Mouse (Mus musculus): ENCODE results near the gene Myzap.

DNA sequence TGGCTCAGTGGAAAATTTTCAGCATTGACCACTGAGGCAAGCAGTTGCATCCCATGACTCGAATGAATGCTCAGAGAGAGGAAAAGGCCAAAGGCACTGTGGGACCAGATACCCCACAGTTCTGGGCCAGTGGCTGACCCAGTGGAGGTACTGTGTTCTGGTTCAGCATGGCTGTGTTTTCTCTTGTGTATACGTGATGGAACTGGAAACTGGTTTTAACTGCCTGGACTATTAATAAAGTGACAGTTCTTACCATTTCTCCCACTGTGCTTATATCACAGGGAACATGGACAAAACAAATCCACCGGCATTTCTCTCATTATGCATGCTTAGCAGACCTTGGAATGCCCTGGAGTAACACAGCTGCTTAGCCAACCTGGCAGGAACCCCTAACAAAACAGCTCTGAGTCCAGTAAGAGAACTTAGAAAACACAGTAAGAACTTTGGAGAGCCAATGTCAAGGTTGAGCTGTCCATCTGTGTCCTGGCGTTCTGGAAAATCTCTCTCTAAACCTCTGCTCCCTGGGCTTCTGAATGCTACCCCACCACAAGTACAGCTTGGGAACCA lies 48.3 kb upstream of the Myzap start:
- no peak for TF ChIP-seq POLR2A (IDR thresholded peaks at IDR 0.05; ENCODE audit: borderline replicate concordance, control insufficient read depth, low read depth, low read length)
- TF ChIP-seq CTCF (IDR thresholded peaks at IDR 0.05; ENCODE audit: control insufficient read depth, insufficient read depth, low read length) = no peak

All from bone marrow, adult 2 months (tissue).